Mouse (Mus musculus) erythroid progenitor cell, adult 5-6 weeks (primary cell): ENCODE data around the gene Zfp523. TPM values are rescaled to one million over a fixed set of nuclear protein-coding genes. Genes with fewer than 3 reads are reported as not detected.
A peak's percentile ranks its signal among the peaks of the same experiment; 100 is the strongest.
"Not testable (repeated sequence)": the region's sequence is repeated elsewhere in the genome, so short reads cannot be mapped to it uniquely, and the experiment has no call there.

Experiments
- ATAC-seq: replicated peaks from 2 replicates; pipeline ENCODE4 v1.8.0; 2016; ENCODE audit warnings: moderate number of reproducible peaks, mild to moderate bottlenecking, moderate TSS enrichment, inconsistent platforms; ENCODE audit not compliant: poor library complexity, low FRiP score, severe bottlenecking
- total RNA-seq, 2 experiments: library from RNA; stranded (forward) in 1 of 2; stranded (reverse) in 1 of 2; fragments of 150-400 nt in 1 of 2; fragments of 186-747, 209-891 nt in 1 of 2; gene quantifications; 2 replicates each; pipeline versions ENCODE4 v1.2.3 to v1.2.4; 2015 to 2017; ENCODE audit warnings: low replicate concordance in 2 of 2

Zfp523 gene
- total RNA-seq, 2 experiments from 2014 or later = 7.9 TPM; not detected in 1

DNA sequence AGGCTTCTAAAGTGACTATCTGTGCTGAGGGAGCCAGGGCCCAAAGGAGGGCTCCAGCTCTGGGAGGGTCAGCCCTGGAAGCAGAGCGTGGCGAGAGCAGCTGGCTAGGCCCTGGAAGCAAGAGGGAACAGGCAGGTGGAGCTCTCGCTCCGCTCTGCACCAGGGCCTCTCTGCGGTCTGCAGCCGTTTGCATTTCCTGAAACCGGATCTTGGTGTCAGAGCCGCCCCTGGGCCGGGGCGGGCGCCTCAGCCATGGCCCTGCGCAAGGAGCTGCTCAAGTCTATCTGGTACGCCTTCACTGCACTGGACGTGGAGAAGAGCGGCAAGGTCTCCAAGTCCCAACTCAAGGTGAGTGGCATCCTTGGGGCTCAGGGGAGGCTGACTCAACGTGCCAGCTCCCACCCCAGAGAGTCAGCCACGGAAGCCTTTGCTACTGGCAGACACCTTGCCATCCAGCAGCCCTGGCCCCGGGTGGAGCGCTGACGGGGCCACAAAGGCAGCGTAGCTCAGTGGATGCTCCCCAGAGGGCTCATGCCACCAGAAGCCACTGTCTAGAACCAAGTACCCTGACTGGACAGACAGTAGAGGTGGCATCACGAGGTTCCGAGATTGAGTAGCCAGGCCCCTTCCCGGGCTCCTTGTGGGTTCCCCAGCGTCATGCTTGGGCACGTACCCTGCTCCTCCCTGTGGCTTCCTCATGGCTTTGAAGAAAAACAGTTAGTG, 30.8 kb downstream of the Zfp523 start, which contains the start of gene Def6:
TSS of gene Def6 (plus strand) at position 188 of the 723 bp plus-strand sequence.
- no peak for ATAC-seq

DNA sequence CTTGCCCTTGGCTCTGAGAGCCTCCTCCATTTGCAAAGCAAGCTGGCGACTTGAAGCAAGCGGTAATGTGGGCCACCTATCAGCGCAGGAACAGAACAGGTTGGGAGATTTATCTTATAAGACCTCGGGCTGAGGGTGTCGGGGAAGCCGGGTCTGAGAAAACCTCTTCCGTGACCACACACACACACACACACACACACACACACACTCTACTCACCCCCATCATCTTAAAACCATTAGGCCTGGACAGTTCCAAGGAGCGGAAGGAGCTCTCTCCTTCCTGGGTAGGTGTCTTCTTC, 31.3 kb downstream of the Zfp523 start:
- no peak for ATAC-seq

DNA sequence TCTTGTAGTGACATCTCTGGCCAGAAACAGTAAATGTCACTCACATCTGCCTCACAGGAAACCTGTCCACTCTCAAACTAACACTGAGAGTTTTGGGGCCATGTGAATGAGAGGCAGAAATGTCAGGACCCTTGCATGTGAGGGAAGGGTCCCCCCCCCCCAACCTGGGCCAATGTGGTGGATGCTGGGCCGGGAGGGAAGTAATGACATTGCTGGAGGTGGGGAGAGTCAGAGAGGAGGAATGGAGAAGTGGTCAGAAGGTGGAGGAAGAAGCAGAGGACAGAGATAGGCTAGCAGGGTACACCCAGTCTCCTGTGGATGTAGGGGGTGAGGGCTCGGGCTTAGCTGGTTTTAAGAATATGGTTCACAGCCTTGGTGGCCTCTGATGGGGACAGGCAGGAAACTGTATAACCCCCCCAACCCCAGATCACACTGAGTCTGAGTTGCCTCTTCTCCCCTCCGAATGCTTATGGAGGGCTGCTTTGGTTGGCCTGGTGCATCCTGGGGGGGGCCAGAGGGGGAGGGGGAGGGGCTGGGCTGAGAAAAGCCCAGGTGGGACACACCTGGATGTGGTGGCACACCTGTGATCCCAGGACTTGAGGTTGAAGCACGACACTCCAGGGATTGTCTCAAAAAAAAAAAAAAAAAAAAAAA, 32.7 kb downstream of the Zfp523 start:
- no peak for ATAC-seq

DNA sequence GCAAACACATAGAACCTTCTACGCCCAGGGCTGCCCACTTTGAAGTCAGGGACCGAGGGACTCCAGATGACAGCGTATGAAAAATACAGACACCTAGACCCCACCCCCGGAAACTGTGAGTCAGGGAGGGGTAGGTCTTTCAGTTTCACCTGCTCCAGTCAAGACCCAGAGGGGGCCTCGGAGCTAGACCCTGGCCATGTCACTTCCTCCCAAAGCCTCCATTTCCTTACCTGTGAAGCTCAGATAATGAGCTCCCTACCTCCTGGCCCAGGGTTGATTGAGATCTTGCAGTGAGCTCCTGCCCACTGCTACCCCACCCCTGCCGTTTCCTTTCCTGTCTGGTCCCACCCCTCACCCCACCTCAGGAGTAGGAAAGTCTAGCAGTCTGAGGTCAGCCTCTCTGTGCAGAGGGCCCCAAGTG, 35.0 kb downstream of the Zfp523 start:
- ATAC-seq = no peak

DNA sequence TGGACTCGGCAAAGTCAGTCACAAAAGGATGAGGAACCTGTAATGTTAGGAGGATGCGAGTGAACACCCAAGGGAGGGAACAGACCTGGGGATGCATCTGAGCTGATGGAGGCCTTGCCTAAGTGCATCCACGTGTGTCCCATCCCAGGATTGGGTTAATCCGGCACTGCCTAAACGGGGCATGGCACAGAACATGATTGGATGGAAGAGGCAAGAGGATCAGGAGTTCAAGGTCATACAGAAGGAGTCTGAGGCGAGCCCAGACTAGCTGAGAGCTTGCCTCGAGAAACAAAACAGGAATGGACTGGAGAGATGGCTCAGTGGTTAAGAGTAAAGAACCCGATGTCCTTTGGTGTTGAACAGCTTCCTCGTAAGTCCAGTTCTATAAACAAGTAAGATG, 35.5 kb downstream of the Zfp523 start:
- no peak for ATAC-seq

DNA sequence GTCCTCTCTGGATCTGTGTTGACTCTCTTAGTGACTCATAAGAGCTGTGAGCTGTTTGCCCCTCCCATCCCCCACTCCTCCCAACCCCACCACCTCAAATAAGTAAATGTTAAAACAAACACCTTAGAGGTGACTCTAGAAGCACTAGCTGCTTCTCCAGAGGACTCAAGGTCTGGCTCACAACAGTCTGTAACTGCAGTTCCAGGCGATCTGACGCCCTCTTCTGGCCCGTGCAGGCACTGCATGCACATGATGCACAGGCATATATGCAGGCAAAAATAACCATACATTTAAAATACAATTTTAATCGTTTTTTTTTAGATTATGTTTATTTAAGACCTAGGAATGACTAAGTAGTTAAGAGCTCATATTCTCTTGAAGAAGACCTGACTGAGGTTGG, 36.3 kb downstream of the Zfp523 start:
- ATAC-seq = no peak

DNA sequence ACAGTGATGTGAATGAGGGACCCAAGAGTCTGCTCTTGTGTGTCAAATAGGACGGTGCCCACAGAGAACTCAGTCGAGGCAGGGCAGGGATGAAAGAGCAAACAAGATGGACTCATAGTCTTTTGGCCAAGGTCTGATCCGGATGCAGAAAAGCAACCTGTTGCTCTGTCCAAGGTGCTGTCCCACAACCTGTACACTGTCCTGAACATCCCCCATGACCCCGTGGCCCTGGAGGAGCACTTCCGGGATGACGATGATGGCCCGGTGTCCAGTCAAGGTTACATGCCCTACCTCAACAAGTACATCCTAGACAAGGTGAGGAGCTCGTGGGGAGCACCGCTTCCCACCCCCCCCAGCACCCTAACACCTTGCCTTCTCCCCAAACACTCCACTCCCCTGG, 39.9 kb downstream of the Zfp523 start:
- ATAC-seq = no peak

DNA sequence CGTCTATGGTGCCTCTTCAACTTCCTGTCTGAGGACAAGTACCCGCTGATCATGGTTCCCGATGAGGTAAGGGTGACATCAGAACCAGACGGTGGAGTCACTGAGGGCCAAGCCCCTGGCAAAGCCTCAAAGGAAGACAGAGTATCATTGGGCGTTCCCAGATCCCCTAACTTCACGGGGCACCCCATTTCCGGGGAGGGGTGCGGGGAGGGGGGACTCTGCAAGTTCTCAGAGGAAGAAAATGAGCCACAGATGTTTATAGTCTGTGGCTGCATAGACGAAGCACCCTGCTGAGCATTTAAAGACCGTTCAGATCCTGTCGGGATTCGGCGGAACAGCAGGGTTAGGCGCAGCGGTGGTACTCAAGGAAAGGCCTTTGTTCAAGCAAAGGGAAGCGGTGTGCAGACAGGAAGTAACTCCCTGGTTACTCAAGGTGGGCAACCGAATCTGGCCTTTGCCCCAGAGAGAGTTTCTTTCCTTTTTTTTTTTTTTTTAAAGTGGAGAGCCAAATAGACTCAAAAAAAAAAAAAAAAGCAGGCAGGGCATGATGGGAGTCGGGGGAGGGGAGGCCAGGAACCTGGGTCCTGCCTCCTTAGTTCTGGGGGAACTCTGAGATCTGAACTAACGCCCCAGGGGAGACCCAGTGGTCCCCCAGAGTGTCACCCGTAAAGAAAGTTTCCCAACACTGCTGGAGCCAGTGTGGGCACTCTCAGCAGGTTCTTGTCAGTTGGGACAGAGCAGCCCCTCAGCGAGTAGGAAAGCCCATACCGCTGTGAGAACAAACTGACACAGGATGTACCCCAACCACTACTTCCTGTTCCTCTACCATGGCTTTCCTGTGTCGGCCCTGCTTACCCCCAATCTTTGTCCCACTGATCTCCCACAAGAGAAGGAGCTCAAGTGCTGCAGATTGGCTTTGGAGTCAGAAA, 41.1 kb downstream of the Zfp523 start:
- no peak for ATAC-seq

DNA sequence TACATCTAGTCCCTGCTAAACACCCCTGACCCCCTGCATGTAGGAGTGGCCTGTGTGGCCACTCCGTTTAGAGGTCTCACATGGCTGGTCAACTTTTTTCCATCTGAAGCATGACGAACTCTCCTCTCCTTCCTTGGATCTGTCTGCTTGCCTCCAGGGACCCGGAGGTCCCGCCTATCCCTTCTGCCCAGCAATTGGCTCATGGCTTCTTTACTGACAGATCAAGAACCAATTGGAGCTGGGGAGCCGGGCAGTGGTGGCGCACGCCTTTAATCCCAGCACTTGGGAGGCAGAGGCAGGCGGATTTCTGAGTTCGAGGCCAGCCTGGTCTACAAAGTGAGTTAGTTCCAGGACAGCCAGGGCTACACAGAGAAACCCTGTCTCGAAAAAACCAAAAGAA, 45.5 kb downstream of the Zfp523 start:
- ATAC-seq = not testable (repeated sequence)

DNA sequence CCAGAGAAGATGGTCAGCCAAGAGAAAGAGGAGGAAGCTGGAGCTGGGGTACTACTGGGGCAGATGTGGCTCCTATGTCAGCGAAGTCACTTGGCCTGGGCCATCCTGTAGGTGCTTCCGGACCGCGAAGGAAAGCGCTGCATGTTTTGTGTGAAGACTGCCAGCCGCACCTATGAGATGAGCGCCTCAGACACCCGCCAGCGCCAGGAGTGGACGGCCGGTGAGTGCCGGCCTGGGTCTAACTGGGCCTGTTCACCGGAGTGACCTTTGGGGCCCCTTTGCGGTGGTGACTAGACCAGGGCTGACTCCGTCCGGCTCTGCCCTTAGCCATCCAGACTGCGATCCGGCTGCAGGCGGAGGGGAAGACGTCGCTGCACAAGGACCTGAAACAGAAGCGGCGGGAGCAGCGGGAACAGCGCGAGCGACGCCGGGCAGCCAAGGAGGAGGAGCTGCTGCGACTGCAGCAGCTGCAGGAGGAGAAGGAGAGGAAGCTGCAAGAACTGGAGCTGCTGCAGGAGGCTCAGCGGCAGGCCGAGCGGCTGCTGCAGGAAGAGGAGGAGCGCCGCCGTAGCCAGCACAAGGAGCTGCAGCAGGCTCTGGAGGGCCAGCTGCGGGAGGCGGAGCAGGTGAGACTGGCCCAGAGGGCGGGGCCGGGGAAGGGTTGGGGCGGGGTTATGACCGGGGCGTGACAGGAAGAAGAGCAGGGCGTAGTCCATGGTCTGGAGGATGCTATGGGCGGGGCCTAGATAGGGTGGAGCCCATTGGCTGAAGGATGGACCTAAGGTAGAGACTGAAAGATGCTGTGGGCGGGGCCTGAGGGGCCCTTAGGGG, 46.8 kb downstream of the Zfp523 start:
- ATAC-seq = peak; percentile 93

DNA sequence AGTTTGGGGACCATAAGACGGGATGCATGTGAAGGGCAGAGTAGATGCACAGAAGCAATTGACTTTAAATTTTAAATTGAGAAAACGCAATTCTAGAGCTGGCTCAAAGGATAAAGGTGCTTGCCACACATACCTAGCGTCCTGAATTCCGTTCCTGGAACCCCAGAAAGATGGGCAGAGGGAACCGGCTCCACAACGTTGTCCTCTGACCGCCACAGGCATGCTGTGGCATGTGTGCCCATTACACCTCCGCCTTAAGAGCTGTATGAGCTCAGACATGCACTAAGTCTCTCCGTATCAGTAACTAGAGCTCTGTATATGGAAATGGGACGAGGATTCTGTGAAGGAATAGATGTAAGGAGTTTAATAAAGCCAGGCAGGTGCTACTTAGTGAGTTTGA, 47.7 kb downstream of the Zfp523 start:
- no peak for ATAC-seq

DNA sequence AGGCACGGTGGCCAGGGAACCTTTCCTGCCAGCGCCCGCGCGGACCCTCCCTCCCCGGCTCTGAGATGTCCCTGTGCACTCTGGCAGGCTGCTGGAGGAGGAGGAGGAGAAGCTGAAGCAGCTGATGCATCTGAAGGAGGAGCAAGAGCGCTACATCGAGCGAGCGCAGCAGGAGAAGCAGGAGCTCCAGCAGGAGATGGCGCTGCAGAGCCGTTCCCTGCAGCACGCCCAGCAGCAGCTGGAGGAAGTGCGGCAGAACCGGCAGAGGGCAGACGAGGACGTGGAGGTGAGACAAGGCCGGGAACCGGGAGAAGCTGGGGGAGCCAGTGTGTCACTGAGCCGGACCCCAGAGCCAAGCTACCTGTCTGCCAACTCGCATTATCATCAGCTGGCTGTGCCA, 49.1 kb downstream of the Zfp523 start:
- ATAC-seq = peak; percentile 71

DNA sequence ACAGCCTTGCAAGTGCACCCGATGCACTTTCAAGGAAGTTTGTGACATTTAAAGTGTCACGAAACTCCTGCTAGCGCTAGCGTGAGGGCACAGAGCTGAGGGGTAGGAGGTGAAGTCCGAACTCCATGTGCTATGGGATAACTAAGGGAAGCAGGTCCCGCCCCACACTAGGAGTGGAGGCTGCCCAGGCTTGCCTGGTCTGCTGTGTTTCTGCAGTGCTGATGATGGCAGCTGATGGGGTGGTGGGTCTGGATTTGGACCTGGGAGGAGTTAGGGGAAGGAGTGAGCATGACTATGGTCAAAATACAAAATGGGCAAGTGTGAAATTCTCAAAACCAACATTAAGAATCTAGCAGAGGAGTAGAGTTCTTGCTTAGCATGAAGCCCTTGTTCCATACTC, 53.6 kb downstream of the Zfp523 start:
- ATAC-seq = no peak

DNA sequence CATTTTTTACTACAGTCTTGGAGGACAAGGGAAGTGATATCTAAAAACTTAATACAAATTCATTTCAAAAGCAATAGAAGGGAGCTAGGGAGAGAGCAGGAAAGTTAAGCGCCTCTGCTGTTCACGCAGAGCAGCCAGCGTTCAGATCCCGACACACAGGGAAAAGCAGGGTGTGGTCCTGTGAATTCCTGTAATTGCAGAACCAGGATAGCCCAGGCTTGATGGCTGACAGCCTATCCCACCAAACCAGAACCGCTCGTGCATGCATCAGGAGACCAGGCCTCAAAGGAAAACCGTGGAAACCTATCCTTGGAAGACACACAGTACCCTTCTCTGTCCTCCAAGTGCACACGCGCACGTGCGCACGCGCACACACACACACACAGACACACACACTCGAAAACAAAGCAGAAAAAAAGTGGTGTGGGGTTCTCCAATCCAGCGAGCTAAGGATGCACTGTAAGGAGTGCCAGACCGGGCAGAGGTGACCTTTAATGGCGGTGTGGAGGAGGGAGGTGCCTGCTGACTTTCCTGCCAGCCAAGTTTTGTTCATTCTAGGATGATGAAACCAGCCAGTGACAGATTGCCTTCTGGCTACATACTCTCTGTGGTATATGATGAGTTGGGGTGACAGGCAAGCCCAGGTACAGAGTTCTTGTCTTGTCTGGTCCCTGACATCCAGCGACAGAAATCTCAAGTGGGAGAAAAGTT, 54.3 kb downstream of the Zfp523 start:
- ATAC-seq = no peak

DNA sequence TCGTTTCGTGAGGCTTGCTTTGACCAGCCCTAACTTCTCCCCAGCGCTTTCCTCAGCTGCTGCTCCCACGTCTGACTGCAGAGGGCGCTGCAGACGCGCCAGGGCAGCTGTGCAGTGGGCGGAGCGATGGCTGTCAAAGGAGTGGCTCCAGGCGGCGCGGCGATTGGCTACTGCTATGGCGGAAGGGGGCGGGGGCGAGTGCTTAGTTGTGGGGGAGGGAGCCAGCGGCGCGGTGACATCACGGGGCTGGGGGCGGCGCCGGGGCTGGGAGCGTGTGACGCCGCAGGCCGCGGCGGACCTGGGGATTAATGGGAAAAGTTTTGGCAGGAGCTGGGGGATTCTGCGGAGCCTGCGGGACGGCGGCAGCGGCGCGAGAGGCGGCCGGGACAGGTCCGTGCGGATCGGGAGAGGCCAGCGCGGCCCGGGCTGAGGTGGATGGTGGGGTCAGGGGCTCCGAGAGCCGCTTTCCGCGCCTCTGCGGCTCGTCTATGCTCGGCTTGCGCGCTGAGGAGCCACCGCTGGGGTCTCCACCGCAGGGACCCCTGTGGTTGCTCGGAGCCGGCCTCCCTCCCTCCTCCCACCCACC, 55.6 kb downstream of the Zfp523 start, which contains the start of gene Ppard:
TSS of gene Ppard (plus strand) at position 226 of the 586 bp plus-strand sequence.
- ATAC-seq = peak; percentile 97

DNA sequence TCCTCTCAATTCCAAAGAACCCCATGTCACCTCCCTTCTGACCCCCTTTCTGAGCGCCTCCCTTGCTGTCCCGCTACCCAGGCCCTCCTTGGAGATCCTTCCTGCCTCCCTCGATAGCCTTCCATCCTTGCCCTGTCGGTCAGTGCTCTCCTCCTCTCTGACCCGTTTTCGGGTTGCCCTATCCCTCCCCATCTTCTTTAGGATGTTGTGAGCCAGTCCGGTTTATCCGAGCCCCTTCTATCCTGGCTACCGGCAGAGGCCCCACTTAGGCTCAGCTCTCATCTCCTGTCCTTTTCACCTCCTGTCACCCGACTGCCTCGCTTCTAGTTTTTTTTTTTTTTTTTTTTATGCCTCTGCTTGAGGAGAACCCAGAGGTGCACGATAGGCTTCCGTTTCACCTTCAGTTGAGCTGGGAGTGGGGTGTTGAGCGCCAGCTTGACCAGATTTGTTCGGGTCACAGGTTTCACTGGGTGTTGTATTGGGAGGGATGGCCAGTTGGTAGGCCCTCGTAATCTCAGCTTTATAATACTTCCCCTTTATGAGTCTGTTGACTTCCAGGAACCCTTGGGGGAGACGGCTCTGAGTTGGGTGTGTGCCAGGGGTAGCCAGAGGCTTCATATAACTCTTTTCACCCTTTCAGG, 56.3 kb downstream of the Zfp523 start:
- no peak for ATAC-seq

DNA sequence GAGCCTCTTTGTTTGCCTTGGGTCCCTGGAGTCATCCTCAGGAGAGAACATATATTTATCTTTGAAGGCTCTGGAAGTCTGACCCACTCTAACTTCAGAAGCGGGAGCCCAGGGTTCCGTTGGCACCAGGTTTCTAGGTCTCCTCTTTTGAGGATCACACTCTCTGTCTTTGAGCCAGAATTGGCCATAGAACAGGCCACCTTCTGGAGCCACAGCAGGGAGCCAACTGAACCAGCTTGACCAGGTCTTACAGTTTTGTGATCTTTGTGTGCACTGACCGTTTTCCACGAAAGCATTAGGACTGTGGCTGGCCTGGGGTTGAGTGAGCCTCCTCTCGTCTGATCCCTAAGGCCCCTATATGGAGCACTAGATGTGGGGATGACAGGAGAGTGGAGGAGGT, 57.7 kb downstream of the Zfp523 start:
- ATAC-seq = no peak

DNA sequence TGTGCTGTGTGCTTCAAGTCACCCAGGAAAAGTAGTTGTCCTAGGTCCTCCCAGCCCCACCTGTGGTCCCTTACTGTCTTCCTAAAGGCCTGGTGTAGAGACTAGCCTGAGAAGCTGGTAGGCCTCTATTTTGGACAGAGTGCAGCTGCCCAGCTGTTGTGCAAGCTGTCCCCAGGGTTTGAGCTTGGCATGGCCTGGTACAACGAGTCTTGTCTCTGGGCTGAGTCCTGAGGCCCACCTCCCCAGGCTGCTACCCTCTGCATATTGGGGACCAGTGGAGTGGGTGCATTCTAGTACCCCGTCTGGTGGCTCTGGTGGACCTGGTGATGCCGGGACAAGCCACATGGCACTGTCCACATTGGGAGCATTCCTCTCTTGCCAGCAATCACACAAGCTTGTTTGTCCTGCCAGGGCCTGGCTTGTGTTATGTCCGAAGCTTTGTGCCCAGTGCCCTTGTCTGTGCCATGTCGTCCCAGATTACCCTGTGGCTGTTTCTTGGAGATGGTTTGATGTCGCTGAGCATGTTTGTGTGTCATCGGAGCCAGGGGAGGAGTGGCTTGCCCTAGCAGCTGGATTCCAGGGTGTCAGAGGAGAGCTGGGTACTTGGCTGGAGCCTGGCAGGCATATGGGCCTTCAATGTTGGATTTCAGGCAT, 59.2 kb downstream of the Zfp523 start:
- ATAC-seq = no peak
